Mouse (Mus musculus) frontal cortex, postnatal 25 days (tissue): ENCODE results near the gene Klhl5.

Experiments
- DNase-seq, 2 experiments: peaks; one replicate each; pipeline ENCODE4 v3.0.0; 2022; ENCODE audit warnings: low spot score in 2 of 2

Klhl5 gene

DNA sequence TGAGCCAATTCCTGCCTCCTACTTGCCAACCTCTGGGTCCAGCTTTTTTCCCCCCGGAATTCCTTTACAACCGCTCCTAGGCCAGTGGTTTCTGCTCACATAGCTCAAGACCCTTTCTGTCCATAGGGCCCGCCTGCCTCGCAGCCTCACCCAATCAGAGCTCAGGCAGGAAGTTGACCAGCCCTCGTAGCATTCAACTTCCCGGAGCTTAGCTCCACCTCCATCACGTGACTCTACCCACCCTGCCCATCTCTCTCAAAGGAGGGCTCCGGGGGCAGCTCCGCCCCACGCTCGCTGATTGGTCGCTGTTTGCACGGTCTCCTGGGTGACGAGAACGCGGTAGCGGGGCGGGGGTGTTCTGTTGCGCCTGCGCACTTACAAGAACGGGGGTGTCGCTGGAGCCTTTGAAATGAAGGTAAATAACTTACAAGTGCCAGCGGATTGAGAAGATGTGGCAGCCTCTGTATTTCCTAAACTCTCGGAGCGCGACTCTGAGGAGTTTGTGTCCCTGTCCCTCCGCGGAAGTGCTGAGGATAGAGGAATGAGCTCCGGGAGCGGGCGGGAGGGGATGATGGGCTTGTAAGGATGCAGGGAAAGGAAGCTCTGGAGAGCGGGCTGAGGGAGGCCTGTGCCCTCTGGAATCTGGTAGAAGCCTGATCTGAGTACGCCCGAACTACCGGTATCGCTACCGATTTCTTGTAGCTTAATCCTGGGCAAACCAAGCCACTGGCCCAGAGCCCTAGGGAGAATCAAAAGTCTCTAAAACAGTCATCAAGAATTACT is 92.2 kb downstream of the Klhl5 start, which contains the start of gene Wdr19:
TSS of gene Wdr19 (plus strand) at position 351 of the 783 bp plus-strand sequence.
- DNase-seq = peak; percentile 95 to 97

DNA sequence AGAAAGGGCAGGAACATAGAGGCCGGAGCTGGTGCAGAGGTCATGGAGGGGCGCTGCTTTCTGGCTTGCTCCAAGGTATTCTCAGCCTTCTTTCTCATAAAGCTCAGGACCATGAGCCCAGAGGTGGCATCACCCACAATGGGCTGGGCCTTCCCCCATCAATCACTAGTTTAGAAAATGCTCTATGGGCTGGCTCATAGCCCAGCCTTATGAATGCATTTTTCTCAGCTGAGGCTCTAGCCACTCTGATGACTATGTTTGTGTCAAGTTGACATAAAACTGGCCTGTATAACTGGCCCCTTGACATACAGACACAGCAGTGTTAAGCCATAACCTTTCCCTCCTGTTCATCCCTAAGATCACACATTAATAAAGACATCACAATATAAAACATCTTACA is 97.4 kb downstream of the Klhl5 start:
- no peak for DNase-seq

DNA sequence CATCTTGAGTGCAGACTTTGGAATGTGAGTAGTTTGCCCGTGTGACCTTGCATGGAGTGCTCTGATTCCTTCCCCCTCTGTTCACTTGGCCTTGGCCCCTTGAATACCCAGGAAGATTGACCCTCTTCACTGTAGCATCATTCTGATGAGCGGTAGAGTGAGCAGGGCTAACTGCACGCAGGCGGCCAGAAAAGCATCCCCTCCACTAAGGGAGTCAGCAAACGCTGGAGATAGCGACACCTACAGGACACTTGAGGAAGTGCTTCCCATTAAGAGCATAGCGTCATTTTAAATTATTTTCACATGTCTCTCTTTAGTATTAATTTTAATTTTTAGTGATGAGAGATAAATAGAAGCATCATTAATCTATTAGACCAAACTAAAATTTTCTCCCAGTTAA is 106.0 kb downstream of the Klhl5 start:
- no peak for DNase-seq
